Mouse (Mus musculus) CH12.LX (cell line): Measurements from ENCODE around the gene Slc4a11.

Experiments used
- BHLHE40 ChIP-seq: IDR thresholded peaks from 2 replicates; pipeline ENCODE4 v1.6.1; 2011; ENCODE audit warnings: mild to moderate bottlenecking, low read depth, low read length, improper control_type of control experiment
- CTCF ChIP-seq, 2 experiments: IDR thresholded peaks in 1 of 2; conservative IDR thresholded peaks in 1 of 2; 2 replicates each; pipeline ENCODE4 v1.5.1; 2011 to 2012; ENCODE audit warnings: low read depth in 2 of 2, low read length in 2 of 2, improper control_type of control experiment in 1 of 2, inconsistent platforms in 1 of 2, mild to moderate bottlenecking in 1 of 2, moderate library complexity in 1 of 2
- ETS1 ChIP-seq: conservative IDR thresholded peaks from 2 replicates; pipeline ENCODE4 v1.6.1; 2012; ENCODE audit warnings: low read depth, mild to moderate bottlenecking, inconsistent platforms, low read length, improper control_type of control experiment, moderate library complexity
- MAX ChIP-seq: IDR thresholded peaks from 2 replicates; pipeline ENCODE4 v1.6.1; 2011; ENCODE audit warnings: low read length, improper control_type of control experiment
- MEF2A ChIP-seq: IDR thresholded peaks from 2 replicates; pipeline ENCODE4 v1.6.1; 2014; ENCODE audit warnings: low read depth, mild to moderate bottlenecking, inconsistent platforms, low read length, improper control_type of control experiment, borderline replicate concordance
- MYC ChIP-seq: IDR thresholded peaks from 2 replicates; pipeline ENCODE4 v1.6.1; 2011; ENCODE audit warnings: low read depth, mild to moderate bottlenecking, improper control_type of control experiment, low read length
- NRF1 ChIP-seq: IDR thresholded peaks from 2 replicates; pipeline ENCODE4 v1.6.1; 2014; ENCODE audit warnings: low read depth, mild to moderate bottlenecking, inconsistent platforms, low read length, improper control_type of control experiment, moderate library complexity
- POLR2A ChIP-seq: IDR thresholded peaks from 2 replicates; pipeline ENCODE4 v1.6.1; 2011; ENCODE audit warnings: low read depth, mild to moderate bottlenecking, improper control_type of control experiment, low read length
- SIN3A ChIP-seq: IDR thresholded peaks from 2 replicates; pipeline ENCODE4 v1.6.1; 2012; ENCODE audit warnings: low read length, improper control_type of control experiment, inconsistent platforms
- TBP ChIP-seq: conservative IDR thresholded peaks from 2 replicates; pipeline ENCODE4 v1.6.1; 2011; ENCODE audit warnings: low read depth, low read length, improper control_type of control experiment
- USF1 ChIP-seq: IDR thresholded peaks from 2 replicates; pipeline ENCODE4 v1.6.1; 2014; ENCODE audit warnings: low read depth, mild to moderate bottlenecking, inconsistent platforms, low read length, improper control_type of control experiment

GRCm38 (mm10) chr2:130735281-130735680, 38.0 kb upstream of the Slc4a11 start:
- TF ChIP-seq CTCF (conservative IDR thresholded peaks at IDR 0.05 in 1 of 2, IDR thresholded peaks at IDR 0.05 in 1 of 2; ENCODE audit: low read depth in 2 of 2, low read length in 2 of 2) (no peak), POLR2A (no peak), SIN3A (no peak), MEF2A (no peak), ETS1 (no peak), USF1 (no peak), NRF1 (no peak), TBP (no peak), BHLHE40 (no peak), MYC (no peak), MAX (no peak)
